Mouse (Mus musculus) brain, embryonic 14.5 days (tissue): ENCODE measurements around the gene Col24a1.

Experiments
- CTCF ChIP-seq: fragments of 200-500 bp; IDR thresholded peaks from 2 replicates; pipeline ENCODE4 v1.5.1; 2012; ENCODE audit warnings: inconsistent platforms, mild to moderate bottlenecking, moderate library complexity, borderline replicate concordance; ENCODE audit not compliant: insufficient read depth, insufficient read length; ENCODE audit errors: extremely low read depth
- POLR2A ChIP-seq: fragments of 200-500 bp; IDR thresholded peaks from 2 replicates; pipeline ENCODE4 v1.6.1; 2012; ENCODE audit warnings: mild to moderate bottlenecking, inconsistent platforms, borderline replicate concordance; ENCODE audit not compliant: poor library complexity, insufficient read depth, insufficient read length, severe bottlenecking; ENCODE audit errors: extremely low read depth

DNA sequence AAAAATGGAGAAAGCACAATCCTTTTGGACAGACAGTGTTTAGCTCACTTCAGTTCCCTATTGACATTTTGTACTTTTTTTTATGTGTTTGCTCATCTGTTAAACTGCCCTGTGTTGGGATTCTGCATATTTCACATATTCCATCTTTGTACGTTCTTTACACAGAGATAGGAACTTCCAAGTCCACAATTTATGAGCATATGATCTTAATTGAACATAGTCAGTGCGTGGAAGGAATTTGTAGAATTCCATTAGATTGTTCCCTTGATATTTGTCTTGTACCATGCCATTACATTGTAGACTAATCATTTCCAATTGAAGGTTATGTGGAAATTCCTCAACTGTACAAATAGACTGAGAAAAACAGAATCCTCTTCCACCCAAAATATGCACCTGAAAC is 212.6 kb downstream of the Col24a1 start:
- TF ChIP-seq CTCF (no peak), POLR2A (no peak)
